Mouse (Mus musculus): Measurements from ENCODE around the gene Necab3.

Gene Necab3

DNA sequence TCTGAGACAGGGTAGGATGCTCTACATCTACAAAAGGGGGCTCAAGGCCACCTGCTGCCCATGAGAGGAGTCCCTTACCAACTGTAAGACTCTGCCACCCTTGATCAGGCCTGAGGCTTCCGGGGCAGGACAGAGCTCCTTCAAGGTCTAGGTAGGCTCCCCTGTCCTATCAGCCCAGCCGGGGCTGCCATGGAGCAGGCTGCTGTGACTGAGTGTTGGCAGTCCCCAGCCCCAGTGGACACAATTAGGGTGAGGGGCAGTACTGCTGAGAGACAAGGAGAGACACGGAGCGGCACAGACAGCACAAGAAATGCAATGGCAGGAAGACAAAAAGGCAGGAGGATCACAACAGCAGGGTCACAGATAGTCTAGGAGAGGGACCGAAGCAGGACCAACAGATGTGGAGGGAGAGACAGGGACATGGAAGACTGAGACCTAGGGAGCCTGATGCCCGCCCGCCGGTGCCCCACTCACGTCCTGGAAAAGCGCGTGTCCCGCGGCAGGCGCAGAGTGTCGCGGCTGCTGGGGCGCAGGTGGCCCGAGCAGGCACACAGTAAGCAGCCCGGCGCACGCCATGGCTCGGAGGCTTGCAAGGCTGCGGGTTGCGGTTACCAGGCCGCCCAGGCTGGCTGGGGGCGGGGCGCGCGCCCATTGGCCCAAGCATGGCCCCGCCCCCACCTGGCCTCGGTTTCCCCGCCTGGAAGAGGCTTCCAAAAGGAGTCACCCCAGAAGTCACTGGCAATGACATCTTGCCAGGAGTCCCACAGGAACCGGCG lies at the start of gene Necab3:
Necab3 (minus strand) TSS at position 627 of the 776 bp plus-strand sequence.
- peak in 1 of 2 experiments; percentile 33 for DNase-seq

DNA sequence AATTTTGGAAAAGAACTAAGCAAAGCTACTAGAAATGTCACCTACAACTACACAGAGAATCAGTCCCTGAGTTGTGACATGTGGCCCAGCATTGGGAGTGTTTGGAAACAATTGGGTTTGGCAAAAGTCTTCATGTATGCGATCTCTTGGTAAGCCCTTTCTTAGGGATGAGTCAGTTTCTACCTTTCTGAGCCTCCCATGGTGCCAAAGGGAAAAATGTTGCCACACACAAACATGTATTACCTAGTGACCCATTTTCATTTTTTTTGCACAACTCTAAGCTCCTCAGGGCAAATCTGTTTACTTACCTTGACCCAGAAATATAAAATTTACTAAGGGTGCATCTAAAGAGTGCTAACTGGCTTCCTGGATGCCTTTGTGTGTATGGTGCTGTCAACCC lies 48.3 kb upstream of the Necab3 start:
- no peak for DNase-seq

DNA sequence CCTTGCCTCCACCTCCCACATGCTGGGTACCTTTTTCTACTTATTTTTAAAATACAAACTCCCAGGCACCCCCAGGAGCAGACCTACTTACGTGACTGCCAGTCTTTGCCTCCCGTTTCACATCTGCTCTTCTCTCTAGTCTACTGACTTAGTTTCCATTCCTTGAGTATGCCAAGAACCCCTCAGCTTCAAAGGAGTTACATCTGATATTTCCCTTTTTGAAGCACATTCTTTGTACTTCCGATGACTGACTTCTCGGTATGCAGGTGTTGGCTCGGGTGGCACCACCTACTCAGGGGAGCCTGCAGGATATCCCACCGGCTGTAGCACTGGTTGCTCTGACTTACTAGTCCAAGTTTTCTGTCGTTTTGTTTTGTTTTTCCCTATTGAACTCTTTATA lies 45.5 kb upstream of the Necab3 start:
- no peak for DNase-seq

DNA sequence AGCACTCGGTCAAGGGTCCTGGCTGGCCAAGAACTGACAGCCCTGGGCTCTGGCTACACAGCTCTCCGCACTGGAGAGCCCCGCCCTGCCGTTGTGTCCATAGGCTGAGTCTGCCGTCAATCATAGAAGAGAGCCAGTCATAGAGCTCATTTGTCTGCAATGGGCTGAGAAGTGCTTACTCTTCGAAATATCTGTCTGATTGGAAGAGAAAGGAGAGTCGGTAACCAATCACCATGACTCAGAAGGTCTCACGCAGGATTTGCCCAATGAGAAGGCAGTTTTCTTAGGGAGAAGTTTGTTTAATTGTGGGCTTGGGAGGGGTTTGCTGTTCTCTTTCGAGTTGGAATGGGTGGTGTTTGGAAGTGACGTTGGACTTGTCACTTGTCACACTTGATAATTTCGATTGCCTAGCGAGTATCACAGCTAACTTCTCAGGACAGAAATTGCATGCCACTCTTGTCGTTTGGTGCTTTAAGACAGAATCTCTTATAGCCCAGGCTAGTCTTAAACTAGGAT lies 45.0 kb upstream of the Necab3 start, which contains the start of gene Pxmp4:
Pxmp4 (minus strand) TSS at position 71 of the 516 bp plus-strand sequence.
- peak; percentile 99 to 100 for DNase-seq

DNA sequence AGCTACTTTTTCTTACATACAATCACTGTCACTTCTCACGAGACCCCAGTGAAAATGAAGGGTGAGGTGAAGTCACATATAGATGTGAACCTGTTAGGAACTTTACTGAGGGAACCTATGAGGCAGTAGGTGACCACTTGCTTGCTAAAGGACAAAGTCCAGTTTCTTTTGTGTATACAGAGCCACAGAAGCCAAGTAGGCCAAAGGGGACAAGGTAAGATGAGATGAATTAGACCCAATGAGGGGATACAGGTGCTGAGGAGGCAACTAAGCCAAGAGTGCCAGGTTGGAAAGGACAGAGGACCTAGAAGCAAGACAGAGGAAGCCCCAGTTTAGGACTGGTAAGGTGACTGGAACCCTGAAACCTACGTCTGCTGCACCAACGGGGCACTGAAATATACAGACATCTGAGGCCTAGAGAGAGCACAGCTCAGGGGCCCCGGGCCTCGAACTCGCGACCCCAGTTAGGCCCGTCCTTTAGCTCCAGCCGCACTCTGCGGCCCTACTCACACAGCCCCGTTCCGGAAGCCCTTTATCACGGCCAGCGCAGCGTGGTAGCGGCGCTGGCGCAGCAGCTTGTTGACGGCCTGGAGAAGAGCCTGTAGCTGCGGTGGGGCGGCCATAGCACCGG lies 44.4 kb upstream of the Necab3 start:
- DNase-seq, result peak; percentile 35 to 55

DNA sequence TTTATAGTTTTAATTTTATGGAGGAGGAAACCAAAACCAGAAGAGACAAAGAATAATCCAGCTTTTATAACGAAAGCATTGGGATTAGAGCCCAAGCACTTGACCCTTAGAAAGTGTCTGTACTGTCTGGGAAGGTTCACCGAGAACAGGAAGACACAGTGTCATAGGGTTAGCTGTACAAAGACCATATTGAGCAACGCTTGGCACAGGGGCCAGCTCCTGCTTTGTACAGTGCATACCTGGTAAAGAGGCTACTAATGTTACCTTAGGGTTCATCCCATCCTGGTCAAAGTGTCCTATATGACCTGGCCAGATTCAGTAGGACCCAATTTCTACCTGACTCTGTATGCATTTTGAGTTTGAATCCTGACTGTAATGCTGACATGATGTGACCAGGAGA lies 42.6 kb upstream of the Necab3 start:
- peak; percentile 65 to 87 for DNase-seq

DNA sequence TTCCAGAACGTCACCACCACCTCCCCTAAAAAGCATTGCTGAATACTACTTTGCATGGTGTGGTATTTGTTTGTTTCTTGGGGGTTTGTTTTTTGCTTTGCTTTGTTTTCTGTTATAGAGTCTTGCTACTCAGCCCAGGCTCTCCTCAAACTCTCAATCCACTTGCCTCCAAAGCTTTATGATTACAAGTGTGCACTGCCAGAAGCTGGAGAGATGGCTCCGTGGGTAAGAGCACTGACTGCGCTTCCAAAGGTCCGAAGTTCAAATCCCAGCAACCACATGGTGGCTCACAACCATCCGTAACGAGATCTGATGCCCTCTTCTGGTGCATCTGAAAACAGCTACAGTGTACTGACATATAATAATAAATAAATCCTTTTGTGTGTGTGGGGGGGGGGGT lies 41.9 kb upstream of the Necab3 start:
- DNase-seq, result no peak

DNA sequence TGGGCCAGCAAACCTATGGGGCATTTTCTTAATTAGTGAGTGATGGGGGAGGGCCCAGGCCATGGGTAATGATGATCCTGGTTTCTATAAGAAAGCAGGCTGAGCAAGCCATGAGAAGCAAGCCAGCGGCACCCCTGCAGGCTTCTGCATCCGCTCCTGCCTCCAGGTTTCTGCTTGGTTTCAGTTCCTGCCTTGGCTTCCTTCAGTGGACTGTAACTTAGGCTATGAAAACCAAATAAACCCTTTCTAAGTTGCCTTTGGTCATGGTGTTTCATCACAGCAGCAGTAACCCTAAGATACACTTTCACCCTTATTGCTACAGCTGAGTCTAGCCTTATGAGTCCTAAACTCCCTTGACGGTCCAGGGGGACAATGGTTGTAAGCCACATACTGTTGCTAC lies 38.7 kb upstream of the Necab3 start:
- DNase-seq, result no peak

DNA sequence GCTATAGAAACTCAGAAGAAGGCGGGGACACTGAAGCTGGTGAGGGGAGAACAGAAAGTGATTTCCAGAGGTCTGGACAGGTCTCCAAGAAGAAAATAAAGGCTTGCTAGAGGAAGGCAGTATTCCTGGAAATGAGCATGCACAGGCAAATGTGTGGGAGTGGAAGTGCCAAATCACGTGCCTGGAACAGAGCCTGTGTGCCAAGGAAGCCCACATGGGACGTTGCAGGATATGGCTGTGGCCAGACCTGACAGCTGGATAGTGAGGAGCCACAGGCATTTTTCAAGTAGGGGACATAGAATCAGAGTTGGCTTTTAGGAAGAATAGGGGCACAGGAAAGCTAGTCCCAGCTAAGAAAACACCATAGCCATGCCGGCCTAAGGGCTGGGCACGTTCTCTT lies 37.1 kb upstream of the Necab3 start:
- DNase-seq, result no peak

DNA sequence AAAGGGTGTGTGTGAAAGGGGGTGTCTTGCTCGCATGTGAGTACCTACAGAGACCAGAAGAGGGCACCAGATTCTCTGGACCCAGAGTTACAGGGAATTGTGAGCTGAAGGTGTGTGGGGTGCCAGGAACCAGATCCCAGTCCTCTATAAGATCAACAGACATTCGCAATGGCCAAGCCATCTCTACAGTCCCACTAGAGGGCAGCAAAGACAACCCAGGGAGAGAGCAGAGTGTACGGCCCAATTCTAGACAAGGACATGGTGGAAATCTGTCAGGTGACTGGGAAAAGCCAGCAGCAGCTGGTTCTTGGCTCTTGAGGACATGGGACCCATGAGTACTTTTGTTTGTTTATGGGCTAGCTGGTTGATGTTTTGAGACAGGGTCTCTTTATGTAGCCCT lies 34.3 kb upstream of the Necab3 start:
- DNase-seq, result peak; percentile 52 to 58

DNA sequence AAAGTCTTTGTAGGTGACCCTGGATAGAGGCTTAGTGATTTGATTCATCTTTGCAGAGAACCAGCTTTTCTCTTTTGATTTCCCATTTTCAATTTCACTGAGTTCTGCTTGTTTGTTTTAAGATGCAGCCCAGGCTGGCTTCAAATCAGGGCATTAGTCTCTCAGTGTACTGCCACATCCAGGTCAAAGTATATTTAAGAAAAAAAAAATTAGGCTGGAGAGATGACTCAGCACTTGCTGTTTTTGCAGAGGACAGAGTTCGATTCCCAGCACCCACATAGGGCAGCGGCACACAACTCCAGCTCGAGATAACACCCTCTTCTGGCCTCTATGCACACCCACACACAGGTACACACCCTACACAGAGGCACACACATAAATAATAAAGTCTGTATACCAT lies 32.5 kb upstream of the Necab3 start:
- DNase-seq, result no peak

DNA sequence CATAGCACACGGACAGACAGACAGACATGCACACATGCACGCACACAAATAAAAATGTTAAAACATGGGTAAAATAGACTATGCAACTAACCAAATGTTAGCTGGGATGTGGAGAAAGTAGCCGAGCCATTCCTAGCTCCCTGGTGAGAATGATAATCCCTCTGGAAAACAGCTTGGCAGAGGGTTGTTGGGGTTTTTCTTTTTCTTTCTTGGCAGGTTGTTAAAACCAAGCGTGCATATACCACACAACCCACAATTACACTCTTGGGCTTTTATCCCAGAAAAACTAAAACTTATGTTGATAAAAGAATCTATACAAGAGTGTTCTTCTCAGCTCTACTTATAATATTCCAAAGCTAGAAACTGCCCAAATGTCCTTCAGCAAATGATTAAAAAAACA lies 30.4 kb upstream of the Necab3 start:
- no peak for DNase-seq

DNA sequence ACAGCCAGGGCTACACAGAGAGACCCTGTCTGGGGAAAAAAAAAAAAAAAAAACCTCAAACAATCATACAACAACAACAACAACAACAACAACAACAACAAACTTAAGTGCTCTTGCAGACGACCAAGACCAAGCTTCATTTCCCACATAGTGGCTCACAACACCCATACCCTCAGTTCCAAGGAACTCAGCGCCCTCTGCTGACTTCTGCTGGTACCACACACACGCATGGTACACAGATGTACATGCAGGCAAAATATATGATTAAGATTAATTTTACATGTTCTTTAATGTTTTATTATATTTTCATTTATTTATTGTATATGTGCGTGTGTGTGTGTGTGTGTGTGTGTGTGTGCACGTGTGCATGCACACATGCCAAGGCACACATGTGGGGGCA lies 27.7 kb upstream of the Necab3 start:
- peak in 1 of 2 experiments; percentile 52 for DNase-seq

DNA sequence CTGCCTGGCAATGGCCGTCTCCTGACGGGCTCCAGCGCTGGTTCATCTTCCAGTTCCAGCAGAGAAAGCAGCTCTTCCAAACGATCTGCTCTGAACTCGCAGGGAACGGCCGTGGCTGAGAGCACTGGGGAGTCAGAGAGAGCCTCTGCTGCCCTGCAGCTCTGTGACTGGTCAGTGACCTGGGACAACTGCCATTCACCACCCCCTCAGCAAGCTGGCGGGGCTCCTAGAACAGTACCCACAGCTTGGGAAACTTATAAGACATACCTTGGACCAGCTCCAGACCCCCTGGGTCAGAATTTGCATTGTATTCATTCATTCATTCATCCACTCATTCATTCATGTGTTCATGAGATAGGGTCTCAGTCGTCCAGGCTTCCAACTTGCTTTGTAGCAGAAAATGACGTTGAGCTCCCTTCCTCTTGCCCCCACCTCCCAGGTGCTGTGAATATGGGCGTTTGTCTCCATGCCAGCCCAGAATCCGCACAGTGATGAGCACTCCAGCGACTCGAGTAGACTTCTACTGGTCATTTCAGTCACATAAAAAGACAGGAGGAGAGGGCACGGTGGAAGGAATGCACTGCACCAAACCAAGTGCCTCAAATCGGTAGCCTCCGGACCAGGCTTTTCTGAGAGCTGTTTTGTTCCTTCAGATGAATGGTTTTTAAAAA lies 26.4 kb upstream of the Necab3 start:
- no peak for DNase-seq

DNA sequence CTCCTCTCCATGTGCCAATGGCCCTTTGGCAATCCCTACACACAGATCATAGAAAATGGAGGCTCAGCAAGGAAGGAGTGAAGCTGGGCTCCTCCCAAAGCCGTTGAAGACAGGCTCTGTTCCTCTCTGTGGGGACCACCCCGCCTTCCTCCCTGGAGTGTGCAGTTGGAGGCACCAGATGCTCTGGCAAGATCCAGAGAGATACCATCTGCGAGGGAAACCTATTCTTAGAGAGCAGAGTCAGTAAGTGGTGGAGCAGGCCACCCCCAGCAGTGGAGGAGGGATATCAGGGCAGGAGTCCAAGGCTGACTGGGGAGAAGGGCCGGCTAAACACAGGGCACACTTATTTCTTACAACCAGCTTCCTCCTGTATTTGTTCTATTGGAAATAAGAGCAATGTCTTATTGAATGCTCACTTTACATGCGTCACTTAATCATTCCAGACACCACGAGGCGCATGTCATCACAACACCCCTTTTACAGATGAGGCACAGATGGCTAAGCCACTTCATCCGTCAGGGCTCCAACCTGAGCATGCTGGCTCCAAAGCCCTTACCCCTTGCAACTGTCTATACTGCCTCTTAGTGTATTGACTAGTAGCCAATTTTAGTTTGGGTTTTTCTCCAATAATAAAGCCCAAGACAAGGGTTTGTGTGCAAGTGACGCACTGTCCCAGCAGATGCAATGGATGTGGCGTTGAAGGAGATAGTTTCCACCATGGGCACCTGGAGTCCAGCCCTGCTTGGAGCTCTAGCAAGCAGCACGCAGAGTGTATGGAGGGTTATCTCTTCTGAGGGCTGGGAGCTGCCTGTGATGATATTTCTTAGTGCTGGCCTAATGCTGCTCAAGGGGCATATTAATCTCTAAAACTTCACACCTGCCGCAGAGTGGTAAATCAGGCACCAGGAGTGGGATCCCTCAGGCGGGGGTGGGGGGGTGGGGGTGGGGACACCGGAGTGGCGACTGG lies 25.5 kb upstream of the Necab3 start:
- no peak for DNase-seq

DNA sequence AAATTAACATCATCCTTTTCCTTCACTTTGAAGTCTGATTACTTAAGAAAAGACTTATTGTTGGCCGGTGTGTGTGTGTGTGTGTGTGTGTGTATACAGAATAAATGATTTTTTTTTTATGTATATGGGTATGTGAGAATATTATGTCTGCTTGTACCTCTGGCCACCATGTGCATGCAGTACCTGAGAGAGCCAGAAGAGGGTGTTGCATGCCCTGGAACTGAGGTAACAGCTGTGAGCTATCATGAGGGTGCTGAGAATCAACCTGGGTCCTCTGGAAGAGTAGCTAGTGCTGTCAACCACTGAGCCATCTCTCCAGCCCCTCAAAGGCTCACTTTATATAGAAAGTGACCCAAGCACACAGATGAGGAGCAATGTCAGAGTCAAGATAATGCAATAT lies 22.7 kb upstream of the Necab3 start:
- DNase-seq, result no peak

DNA sequence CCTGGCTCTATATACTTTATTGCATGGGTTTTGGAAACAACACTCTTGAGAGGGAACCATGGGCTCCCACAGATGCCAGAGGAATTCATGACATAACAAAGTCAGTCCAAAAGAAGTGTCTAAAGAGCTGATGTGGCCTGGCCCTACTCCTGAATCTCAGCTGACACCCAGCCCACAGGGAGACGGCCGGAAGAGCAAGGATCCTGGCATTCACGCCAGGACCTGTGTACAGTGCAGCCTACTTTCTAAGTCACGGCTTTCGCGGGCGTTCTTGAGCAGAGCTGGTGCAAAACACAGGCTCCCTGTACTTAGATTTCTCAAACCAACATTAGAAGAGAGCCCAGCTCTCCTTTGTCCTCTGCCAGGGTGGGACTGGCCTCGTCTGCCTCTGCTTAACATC lies 21.9 kb upstream of the Necab3 start:
- peak in 1 of 2 experiments; percentile 54 for DNase-seq

DNA sequence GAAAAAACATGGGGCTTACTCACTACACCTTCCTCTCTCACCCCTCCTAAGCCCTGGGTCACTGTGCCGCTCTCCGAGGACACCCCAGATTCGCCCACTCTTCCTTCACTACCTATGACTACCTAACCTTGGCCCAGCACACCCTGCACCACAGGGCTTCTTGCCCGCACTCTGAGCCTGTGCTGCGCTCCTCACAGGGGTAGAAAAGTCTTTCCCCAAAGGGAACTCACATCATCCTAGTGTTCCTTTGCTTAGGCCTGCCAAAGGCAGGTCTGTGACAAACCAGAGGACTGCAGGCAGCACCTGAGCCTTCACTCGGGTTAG lies 19.0 kb upstream of the Necab3 start:
- DNase-seq, result no peak

DNA sequence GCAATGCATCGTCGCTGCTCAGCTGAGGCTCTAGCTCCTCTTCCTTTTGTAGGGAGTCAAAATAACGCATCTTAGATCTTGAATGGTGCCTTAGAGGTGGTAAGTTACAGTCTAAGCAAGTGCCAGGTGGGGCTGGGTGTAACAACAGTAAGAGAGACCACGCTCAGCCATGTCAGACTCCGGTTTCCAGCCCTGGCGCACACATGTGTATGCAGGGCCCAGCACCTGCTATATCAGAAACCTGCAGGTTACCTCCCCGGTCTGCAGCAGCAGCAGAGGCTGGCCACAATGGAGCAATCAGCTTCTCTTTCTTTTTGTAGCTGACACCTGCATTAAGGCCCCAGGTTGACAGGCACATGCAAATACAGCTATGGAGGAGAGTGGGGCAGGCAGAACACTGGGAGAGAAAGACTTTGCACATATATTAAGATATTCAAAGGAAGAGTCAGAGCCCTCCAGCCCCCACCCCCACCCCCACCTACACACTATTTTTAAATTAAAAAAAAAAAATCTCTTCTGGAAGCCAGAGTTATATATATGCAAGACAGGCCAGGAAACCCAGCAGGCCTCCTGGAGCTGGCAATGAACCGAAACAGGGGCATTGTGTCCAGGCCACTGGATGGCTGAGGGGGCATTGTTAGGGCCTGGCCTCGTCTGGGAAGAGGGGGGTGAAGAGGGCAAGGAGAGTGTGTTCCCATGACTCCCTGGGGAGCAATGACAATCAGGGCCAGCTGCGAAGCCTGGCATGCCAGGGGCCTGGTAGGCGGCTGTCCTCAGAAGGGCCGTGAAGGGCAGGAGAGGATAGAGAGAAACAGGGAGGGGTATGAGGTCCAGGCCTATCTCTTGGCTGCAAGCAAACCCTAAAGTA lies 18.4 kb upstream of the Necab3 start:
- no peak for DNase-seq

DNA sequence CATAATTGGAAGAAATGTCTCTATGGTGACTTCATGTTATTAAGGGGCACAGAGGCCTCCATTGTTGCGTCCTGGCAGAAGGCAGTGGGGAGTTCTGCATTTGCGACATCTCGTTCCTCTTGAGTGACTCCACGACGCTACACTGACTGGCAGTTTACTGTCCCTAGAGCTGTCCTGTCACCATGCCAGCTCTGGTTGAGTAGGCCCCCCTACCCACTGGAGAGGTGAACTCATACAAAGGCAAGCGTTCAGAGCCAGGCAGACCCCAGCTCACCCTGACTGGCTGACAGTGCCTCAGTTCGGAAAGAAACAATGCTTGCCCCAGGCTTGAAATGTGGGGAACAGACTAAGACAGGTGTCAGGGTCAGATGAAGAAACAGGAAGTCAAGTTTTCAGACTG lies 15.6 kb upstream of the Necab3 start:
- no peak for DNase-seq

DNA sequence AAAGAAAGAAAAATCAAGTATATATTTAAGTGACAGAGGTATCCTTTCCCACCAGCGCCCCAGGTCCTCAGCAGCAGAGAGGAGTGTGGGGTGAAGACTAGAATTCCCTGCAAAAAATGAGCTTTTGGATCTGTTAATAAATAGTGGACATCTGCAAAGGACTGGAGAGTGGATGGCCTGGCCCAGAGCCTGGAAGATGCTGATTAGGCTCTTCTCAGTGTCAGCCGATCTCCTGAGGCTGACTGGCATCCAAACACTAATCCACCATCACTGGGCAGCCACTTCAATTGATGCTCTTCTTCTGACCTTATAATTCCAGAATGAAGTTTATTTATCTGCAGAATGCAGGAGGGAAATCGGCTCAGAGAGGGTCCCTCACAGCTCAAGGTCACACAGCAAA lies 14.3 kb upstream of the Necab3 start:
- DNase-seq, result no peak

DNA sequence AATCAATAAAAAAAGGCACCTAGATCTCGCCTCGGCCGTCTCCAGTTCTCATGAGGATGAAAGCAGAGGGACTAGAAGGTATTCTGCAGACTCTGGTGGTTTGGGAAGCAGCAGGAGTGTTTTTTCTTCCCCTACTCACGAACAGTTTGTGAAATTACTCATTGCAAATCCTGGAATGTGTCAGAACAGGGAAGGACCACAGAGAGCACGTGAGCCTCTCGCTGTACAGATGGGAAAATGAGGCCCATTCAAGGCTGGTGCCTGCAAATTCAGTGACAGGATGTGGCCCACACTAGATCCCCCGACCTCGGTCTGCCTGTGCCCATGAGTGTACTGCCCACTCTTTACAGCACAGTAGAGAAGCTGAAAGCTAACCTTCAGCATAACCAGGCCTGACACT lies 13.3 kb upstream of the Necab3 start:
- DNase-seq, result no peak

Data from kidney, postnatal 25 days (tissue).